Mouse (Mus musculus): Measurements from ENCODE around the gene Erbb3. TPM values are rescaled to one million over a fixed set of nuclear protein-coding genes. Genes with fewer than 3 reads are reported as not detected.

Gene Erbb3
- total RNA-seq, 2 experiments from 2014 or later: 3.3 to 4.3 TPM

DNA sequence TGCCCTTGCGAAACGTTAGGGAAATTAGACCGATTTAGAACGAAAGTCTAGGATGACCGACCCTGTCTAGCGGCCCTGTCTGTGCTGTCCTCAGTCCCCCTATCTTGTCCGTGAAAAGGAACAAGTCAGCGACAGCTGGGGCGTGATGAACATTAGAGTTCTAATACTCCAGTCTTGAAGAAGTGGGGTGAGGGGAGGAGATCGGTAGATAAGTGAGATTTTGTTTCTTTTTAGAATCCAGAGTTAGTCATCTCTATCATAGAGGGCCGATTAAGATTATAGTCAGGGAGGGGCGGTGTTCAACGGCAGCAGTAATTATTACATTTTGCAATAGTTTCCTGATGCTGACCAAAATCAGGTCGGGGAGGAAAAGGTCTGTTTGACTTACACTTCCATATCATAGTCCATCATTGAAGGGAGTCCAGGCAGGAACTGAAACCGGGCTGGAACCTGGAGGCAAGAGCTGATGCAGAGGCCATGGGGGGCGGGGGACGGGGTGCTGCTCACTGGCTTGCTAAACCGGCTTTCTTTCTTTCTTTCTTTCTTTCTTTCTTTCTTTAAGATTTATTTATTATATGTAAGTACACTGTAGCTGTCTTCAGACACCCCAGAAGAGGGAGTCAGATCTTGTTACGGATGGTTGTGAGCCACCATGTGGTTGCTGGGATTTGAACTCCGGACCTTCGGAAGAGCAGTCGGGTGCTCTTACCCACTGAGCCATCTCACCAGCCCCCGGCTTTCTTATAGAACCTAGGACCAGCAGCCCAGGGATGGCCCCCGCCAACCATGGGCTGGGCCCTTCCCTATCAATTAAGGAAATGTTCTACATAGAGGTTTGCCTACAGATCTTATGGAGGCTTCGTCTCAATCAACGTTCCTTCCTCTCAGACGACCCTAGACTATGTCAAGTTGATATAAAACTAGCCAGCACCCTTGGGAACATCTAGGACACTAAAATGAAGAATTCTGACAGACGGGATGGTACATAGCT, 62.8 kb downstream of the Erbb3 start:
- DNase-seq: no peak

DNA sequence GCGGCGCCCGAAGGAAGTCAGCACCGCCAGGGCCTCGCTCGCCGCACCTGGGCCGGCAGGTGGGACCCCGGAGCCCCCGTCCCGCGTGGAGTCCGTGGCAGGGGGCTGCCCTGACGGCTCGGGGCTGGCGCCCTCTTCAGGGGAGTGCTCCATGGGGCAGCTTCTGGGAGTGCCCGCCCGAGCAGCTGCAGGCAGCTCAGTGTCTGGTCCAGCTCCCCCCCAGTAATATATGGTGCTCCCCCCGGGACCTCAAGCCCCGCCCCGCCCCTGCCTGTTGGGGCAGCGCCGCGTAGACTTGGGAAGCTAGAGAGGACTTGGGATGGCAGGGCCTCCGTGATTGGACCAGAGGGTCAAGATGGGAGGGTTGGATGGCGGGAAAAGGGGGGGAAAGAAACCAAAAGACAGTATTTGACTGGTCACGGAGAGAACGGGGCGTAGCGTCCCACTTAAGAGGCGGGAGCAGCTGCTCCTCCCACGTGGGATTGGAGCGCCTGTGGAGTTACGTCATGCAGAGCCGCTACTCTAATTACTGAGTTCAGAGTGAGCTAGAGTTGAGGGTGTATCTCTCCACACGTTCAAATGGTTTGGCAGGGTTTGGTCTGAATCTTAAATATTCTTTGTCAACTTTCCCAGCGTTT, 63.7 kb downstream of the Erbb3 start, which contains the start of gene Esyt1:
TSS of gene Esyt1 (minus strand) at position 201 of the 638 bp plus-strand sequence.
- DNase-seq: peak; percentile 97

DNA sequence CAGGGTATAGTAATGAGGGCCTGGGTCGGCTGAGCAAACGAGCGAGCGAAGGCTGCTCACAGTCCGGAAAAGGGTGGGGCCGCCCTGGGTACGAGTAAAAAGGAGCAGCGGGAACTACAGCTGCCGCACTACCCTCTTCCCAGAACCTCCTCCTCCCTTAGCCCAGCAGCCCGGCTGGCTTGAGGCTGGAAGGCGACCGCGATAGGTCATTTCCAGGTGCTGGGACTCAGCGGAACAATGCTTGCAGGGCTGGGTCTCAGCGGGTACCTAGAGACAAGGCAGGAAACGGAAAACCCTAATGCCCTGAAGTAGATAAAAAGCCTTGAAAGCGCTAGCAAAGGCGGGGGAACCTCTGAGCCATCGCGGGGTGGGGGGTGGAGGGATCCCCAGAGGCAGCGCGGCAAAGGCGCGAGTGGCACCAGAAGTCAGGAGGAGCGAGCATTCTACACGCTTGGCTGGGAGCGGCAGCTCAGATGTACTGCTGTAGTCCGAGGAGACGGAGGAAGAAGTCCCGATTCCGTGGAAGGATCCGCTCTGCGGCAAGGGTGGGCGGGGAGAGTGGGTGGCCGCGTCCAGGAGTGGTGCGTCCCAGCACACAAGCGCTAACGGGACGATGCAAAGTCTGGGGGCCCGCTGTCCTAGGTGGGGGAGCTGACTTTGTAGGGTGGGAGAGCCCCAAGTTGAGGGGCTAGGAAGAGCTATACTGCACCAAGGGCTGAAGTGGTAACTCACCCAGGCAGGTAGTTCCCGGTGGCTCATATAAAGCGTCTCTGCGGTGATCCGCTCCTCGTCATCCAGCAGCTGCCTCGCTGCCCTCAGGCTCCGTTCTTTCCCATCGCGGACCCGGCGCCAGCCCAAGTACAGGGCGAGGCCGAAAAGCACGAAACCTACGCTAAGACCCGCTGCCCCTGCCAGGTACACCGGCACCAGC, 64.5 kb downstream of the Erbb3 start:
- DNase-seq: peak; percentile 50

- no peak for DNase-seq
Observed at GRCm38 (mm10) chr10:128524111-128524731, 65.2 kb downstream of the Erbb3 start.

GRCm38 (mm10) chr10:128522351-128522750, 67.1 kb downstream of the Erbb3 start:
- no peak for DNase-seq

DNA sequence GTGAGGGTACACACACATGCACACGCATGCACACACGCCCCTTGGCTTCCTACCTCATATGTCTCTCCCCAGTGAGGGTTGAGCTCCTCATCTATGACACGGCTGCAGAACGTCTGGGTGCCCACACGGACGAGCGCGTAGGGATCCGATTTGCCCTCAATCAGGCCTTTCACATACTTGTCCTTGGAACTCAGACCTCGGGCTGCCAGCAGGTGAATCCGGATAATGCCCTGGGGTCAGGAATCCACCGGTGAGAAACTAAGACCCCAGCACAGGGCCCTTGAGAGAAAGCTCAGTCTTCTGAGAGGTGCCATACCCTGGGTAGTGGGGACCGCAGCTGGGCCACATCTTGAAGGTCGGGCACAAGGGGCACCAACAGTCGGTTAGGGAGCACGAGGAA, 68.9 kb downstream of the Erbb3 start:
- DNase-seq: no peak

GRCm38 (mm10) chr10:128518833-128519232, 70.6 kb downstream of the Erbb3 start:
- no peak for DNase-seq

Small RNAs within 50 kb of the gene (microRNA-seq; reads per million reads assigned to microRNA genes)
- gene Gm47275 (ENCODE audit: borderline replicate concordance in 2 of 2) (0 reads per million in 2 experiments), gene Mir6917 (ENCODE audit: borderline replicate concordance in 2 of 2) (0 to 0.26 reads per million in 2 experiments)

Other genes starting within 250 kb of the Erbb3 start
- 100 to 1,000 TPM; 443 to 454 TPM for gene Coq10a, start 220.7 kb downstream of the Erbb3 start, total RNA-seq (2021)
- 10 to 100 TPM; 61.5 to 70.1 TPM for gene Ankrd52, start 212.5 kb downstream of the Erbb3 start, total RNA-seq (2021)
- not detected for gene Slc39a5, start 188.4 kb downstream of the Erbb3 start, total RNA-seq (2021)
- 10 to 100 TPM; 44.7 to 47.9 TPM for gene Nabp2, start 178.2 kb downstream of the Erbb3 start, total RNA-seq (2021)
- 10 to 100 TPM; 10.7 to 11.5 TPM for gene Rnf41, start 178.0 kb downstream of the Erbb3 start, total RNA-seq (2021)
- 10 to 100 TPM; 40.7 to 43.9 TPM for gene Smarcc2, start 130.4 kb downstream of the Erbb3 start, total RNA-seq (2021)
- gene Myl6, start 95.5 kb downstream of the Erbb3 start, total RNA-seq (2021): 100 to 1,000 TPM; 179 to 253 TPM
- gene Myl6b, start 91.0 kb downstream of the Erbb3 start, total RNA-seq (2021): 10 to 100 TPM; 20.3 to 38.5 TPM
- gene Esyt1, start 63.8 kb downstream of the Erbb3 start, total RNA-seq (2021): 10 to 100 TPM; 12.5 to 17.6 TPM
- 1 to 10 TPM; 4.9 to 5.1 TPM for gene Zc3h10, start 41.9 kb downstream of the Erbb3 start, total RNA-seq (2021)
- gene Rpl41, start 40.3 kb downstream of the Erbb3 start, total RNA-seq (2021): 1,000 to 10,000 TPM in 1 of 2 experiments, 100 to 1,000 TPM in 1; 972 to 1,021 TPM
- 10 to 100 TPM; 36.3 to 36.7 TPM for gene Pa2g4, start 23.7 kb downstream of the Erbb3 start, total RNA-seq (2021)
- 100 to 1,000 TPM; 286 to 348 TPM for gene Rps26, start 37.1 kb upstream of the Erbb3 start, total RNA-seq (2021)
- gene Ikzf4, start 56.3 kb upstream of the Erbb3 start, total RNA-seq (2021): 1 to 10 TPM in 1 of 2 experiments, under 1 TPM in 1; 0.35 to 1.6 TPM
- 10 to 100 TPM; 17.7 to 20.7 TPM for gene Suox, start 84.4 kb upstream of the Erbb3 start, total RNA-seq (2021)
- 10 to 100 TPM; 78.9 to 80.0 TPM for gene Rab5b, start 106.6 kb upstream of the Erbb3 start, total RNA-seq (2021)
- gene Pmel, start 114.5 kb upstream of the Erbb3 start, total RNA-seq (2021): under 1 TPM; 0.41 to 0.70 TPM
- gene Cdk2, start 115.4 kb upstream of the Erbb3 start, total RNA-seq (2021): 1 to 10 TPM; 3.8 to 5.3 TPM
- gene Dgka, start 155.2 kb upstream of the Erbb3 start, total RNA-seq (2021): 1 to 10 TPM; 8.0 to 8.3 TPM
- 1 to 10 TPM; 9.8 to 10.0 TPM for gene Pym1, start 158.2 kb upstream of the Erbb3 start, total RNA-seq (2021)
- 1 to 10 TPM; 1.7 to 3.6 TPM for gene Mmp19, start 201.3 kb upstream of the Erbb3 start, total RNA-seq (2021)
- 10 to 100 TPM; 20.7 to 21.5 TPM for gene Dnajc14, start 214.4 kb upstream of the Erbb3 start, total RNA-seq (2021)
- gene Tmem198b, start 214.7 kb upstream of the Erbb3 start, total RNA-seq (2021): 1 to 10 TPM; 3.4 to 4.2 TPM
- gene Sarnp, start 227.7 kb upstream of the Erbb3 start, total RNA-seq (2021): 10 to 100 TPM; 26.5 to 28.4 TPM
- gene Ormdl2, start 232.0 kb upstream of the Erbb3 start, total RNA-seq (2021): 1 to 10 TPM; 3.1 to 3.7 TPM

Measured in gastrocnemius, postnatal 25 days (tissue).